Mouse (Mus musculus) splenic B cell, adult 2 months (primary cell): Measurements from ENCODE around the gene Wdr47.
"Not testable (repeated sequence)": the region's sequence is repeated elsewhere in the genome, so short reads cannot be mapped to it uniquely, and the experiment has no call there.

Source experiments
- DNase-seq: peaks from one replicate; pipeline ENCODE4 v3.0.0-alpha.2; 2011; ENCODE audit warnings: low read depth, low spot score
- H3K27me3 ChIP-seq: 2 replicates; pipeline ENCODE4 v1.6.1; 2012; ENCODE audit warnings: mild to moderate bottlenecking, low read length, moderate library complexity, mixed read lengths; ENCODE audit not compliant: control insufficient read depth, poor library complexity, insufficient read depth, severe bottlenecking
- H3K36me3 ChIP-seq: 2 replicates; pipeline ENCODE4 v1.6.1; 2012; ENCODE audit warnings: mild to moderate bottlenecking, low read length, moderate library complexity, mixed read lengths; ENCODE audit not compliant: control insufficient read depth, poor library complexity, insufficient read depth, severe bottlenecking

Wdr47 gene

GRCm38 (mm10) chr3:108590786-108591529 lies at the start of gene Wdr47:
Gene Wdr47, plus strand, starts transcription at chr3:108591279.
- peak; percentile 98 for DNase-seq
- no peaks in the 10 kb centered on the region for H3K27me3 ChIP-seq

DNA sequence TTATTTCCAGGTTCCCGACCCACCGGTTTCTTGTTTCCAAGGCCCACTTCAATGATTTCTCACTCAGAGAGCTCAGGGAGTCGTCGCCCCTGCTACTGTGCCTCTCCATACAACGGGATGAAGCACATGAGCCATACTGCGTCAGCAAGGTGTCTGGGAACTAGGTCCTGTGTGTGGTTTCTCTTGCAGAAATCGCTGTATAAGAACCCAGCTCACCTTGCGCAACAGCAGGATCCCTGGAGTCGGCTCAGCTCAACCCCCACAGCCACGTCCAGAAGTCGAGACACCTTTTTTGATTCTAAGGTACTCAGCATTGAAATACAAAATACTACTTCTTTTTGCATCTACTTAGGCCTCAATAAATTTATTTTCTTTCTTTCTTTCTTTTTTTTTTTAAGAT lies 48.8 kb upstream of the Wdr47 start:
- no peaks in the 10 kb centered on the region for H3K36me3 ChIP-seq
- H3K27me3 ChIP-seq = no peaks in the 10 kb centered on the region; the same call in 1 of the 2 replicates
- no peak for DNase-seq

More at GRCm38 (mm10) chr3:108590786-108591529, at the start of gene Wdr47:
- H3K36me3 ChIP-seq = no peaks in the 10 kb centered on the region

DNA sequence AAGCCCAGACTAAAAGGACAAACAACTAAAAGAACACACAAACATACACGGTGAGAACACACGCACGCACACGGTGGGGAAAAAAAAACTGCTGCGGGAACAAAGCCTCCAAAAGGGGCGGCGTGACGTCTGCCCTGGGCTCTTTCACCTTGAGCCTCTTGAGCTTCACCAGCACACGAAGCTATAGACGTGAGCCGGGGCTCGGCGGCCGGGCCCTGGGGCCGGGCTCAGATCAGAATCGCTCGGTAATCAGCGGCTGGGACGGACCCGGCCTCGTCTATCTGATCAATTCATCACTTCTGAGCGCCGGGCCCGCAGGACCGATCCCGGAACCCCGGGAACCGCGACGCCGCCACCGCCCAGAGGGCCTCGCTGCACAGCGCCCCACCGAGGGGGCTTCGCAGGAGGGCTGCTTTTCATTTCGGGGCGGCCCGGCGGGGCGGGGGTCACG lies 36.9 kb upstream of the Wdr47 start:
- H3K27me3 ChIP-seq = no peaks in the 10 kb centered on the region
- H3K36me3 ChIP-seq = peaks cover 9% of the 10 kb centered on the region
- DNase-seq = no peak

- Histone ChIP-seq H3K36me3 (peaks cover 9% of the 10 kb centered on the region), H3K27me3 (no peaks in the 10 kb centered on the region)
- peak; percentile 97 for DNase-seq
Measured at GRCm38 (mm10) chr3:108554587-108555312, 36.3 kb upstream of the Wdr47 start.

DNA sequence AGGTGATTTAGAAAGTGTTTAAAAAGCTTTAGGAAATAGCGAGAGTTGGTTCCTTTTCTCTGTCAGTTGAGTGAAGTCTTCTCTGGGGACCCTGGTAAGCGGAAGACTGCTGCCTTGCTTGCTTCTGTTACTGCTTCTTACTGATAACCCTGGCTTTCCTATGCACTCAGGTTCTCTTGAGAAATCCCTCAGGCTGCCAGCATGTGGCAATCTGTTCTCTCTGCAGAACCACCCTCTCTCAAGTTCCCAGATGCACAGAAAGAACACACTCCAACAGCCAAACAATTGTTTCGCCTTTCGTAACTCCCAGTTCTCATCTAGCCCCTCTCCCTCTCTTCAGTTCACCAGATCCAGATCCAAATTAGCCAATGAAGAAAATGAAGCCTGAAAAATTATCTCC lies 33.2 kb upstream of the Wdr47 start:
- no peaks in the 10 kb centered on the region for H3K27me3 ChIP-seq
- DNase-seq = no peak
- peaks cover 11% of the 10 kb centered on the region for H3K36me3 ChIP-seq

GRCm38 (mm10) chr3:108562133-108562730 lies 28.8 kb upstream of the Wdr47 start, which contains the start of gene Tmem167b:
Gene Tmem167b, minus strand, starts transcription at chr3:108562466.
- peak; percentile 99 for DNase-seq
- Histone ChIP-seq H3K36me3 (peaks cover 11% of the 10 kb centered on the region), H3K27me3 (no peaks in the 10 kb centered on the region)

- no peak for DNase-seq
- H3K27me3 ChIP-seq = no peaks in the 10 kb centered on the region
- peaks cover 10% of the 10 kb centered on the region for H3K36me3 ChIP-seq
Measured at GRCm38 (mm10) chr3:108562777-108563271, 28.3 kb upstream of the Wdr47 start.

- peak; percentile 87 for DNase-seq
- H3K36me3 ChIP-seq = peaks cover 6% of the 10 kb centered on the region
- no peaks in the 10 kb centered on the region for H3K27me3 ChIP-seq
Measured at GRCm38 (mm10) chr3:108563309-108563708, 27.8 kb upstream of the Wdr47 start.

- H3K27me3 ChIP-seq = no peaks in the 10 kb centered on the region
- H3K36me3 ChIP-seq = no peaks in the 10 kb centered on the region
- no peak for DNase-seq
Measured at GRCm38 (mm10) chr3:108567990-108568877, 22.8 kb upstream of the Wdr47 start.

GRCm38 (mm10) chr3:108569636-108570035 lies 21.4 kb upstream of the Wdr47 start:
- not testable (repeated sequence) for DNase-seq, H3K36me3 ChIP-seq, H3K27me3 ChIP-seq

- Histone ChIP-seq H3K27me3 (no peaks in the 10 kb centered on the region), H3K36me3 (no peaks in the 10 kb centered on the region)
- DNase-seq = no peak
Measured at GRCm38 (mm10) chr3:108570813-108571212, 20.3 kb upstream of the Wdr47 start.

DNA sequence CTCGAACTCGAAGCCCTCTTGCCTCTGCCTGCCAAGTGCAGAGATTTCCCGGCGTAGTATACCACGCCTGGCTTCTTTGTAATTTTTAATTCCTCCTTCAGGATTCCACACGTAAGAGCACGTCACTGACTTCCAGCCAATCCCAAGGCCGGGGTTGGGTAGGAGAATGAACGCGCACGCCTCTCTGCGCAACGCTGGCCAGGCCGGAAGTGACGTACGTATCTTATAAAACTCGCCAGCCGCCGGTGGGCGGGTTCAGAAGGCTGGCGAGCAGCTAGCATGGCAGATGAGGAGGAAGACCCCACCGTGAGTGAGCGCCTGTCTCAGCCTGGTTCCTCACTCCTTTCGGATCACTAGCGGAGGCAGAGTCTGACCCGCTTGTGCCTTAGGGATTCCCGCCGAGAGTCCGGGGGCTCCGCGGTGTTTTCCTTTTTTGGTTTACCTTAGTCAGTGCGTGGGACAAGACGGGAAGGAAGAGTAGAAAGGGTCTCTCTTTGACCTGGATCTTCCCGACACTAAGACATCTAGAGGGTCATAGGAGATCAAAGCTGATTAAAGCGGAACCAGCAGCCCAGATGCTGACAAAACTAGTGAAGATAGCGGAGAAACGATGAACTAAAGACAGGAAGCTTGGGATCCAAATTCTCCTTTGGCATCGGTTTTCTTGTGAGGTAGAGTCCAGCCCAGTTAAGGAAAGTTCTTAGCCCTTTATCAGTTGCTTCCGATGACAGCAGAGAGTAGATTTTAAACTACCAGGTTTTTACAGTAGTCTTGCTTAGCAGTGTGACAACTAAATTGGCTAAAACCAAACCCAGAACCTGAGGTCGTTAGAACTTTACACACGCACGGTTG lies 19.4 kb upstream of the Wdr47 start, which contains the start of gene Taf13:
Gene Taf13 (plus strand): TSS at position 256 of the 852 bp plus-strand sequence.
- DNase-seq = peak; percentile 98
- Histone ChIP-seq H3K36me3 (no peaks in the 10 kb centered on the region), H3K27me3 (no peaks in the 10 kb centered on the region)

DNA sequence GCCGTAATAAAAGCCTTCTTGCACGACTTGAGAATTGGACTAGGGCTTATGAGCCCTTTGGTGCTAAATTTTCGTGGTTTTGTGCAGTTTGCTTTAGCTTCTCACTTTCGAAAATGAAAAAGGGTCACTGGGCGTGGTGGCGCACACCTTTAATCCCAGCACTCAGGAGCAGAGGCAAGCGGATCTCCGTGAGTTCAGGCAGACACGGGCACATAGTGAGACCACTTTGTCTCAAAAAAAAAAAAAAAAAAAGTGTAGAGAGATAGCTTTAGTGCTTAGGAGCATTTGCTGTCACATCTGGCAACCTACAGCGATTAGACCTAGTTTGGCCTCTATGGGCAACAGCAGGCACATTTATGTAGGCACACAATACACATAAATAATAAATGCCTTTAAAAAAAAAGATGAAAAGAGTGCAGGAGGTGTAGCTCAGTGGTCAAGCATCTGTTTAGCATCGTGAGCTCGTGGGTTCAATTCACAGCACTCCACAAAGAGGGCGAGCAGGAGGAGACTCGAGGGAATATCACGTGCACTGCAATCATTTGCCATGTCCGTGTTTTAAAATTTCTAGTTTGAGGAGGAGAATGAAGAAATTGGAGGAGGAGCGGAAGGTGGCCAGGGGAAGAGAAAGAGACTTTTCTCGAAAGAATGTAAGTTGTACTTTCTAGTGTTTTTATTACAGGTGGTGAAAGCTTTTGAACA lies 18.6 kb upstream of the Wdr47 start:
- no peaks in the 10 kb centered on the region for H3K27me3 ChIP-seq
- peak; percentile 18 for DNase-seq
- no peaks in the 10 kb centered on the region for H3K36me3 ChIP-seq
